Mouse (Mus musculus) liver (tissue): ENCODE measurements at regions not wholly inside any gene's neighbourhood (a gene's known extent, or its start where the extent isn't known, plus 50 kb on each side); places are given as distances from the start of the nearest gene placed in this dataset.
A peak's percentile ranks its signal among the peaks of the same experiment; 100 is the strongest.

Experiments used
- DNase-seq: peaks from one replicate; pipeline ENCODE4 v3.0.0-alpha.2; 2020; ENCODE audit warnings: mixed read lengths

GRCm38 (mm10) chr10:17284858-17285257 is 438.2 kb upstream of the Cited2 start:
- no peak for DNase-seq

DNA sequence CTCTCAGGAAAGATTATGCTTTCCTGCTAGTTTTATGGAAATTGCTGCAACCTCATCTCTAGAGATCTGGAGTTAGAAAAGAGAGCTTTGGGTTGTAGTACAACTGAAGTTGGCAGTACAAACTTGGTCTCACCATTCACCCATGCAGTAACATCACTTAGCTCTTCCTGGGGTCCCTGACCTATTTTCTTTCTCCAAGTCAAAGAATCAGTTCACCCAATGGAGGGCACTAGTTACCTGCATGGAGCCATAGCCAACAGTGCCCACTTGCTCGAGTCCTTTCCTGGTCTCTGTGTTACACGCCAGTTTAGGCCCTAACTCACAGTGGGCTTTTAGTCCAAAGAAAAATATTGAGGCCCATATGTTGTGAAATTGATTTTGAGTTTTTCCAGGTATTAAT is 435.9 kb upstream of the Cited2 start:
- no peak for DNase-seq

- no peak for DNase-seq
These were observed 434.8 kb upstream of the Cited2 start for GRCm38 (mm10) chr10:17288231-17288630.

GRCm38 (mm10) chr10:17292331-17292730 is 430.7 kb upstream of the Cited2 start:
- DNase-seq: no peak

DNA sequence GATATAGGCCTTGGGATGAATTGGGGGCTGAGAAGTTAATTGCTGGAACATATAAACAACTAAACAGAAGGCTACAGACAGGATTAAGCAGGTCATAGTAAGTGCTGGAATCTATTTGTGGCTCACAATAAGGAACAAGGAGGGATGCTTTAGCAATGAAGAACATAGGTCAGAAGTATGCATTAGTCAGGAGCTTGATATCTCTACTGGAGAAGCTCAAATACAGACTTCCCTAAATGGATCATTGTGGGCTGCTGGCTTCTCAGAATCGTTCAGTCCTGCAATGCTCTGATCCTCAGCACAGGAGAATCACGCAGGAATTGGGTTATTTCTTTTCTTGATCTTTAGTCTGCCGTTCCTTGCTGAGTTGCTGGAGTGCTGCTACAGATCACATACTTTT is 428.6 kb upstream of the Cited2 start:
- DNase-seq: no peak

- DNase-seq: no peak
These were observed 427.9 kb upstream of the Cited2 start for GRCm38 (mm10) chr10:17295157-17295556.

- DNase-seq: no peak
These were observed 423.4 kb upstream of the Cited2 start for GRCm38 (mm10) chr10:17299600-17299999.

DNA sequence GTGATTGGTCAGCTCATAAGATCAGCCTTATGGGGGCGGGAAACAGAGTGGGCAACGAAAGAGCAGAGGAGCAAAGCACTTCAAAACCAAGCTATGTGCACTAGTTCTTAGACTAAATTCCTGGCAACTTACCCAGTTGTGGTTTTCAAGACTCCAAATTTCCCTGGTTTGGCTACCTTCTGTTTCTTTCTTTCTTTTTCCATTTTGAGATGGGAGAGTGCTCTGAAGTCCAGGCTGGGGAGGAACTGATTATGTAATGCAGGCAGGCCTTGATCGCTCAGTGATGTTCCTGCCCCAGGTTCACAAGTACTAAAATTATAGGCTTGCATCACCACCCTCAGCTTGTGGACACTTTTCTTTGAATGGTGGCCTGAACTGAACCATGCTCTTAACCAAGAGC is 396.3 kb upstream of the Cited2 start:
- DNase-seq: no peak

GRCm38 (mm10) chr10:17330904-17331606 is 392.0 kb upstream of the Cited2 start:
- DNase-seq: no peak

- peak; percentile 13 for DNase-seq
These were observed 391.4 kb upstream of the Cited2 start for GRCm38 (mm10) chr10:17331607-17332008.

- peak; percentile 55 for DNase-seq
These were observed 390.8 kb upstream of the Cited2 start for GRCm38 (mm10) chr10:17332025-17332767.

DNA sequence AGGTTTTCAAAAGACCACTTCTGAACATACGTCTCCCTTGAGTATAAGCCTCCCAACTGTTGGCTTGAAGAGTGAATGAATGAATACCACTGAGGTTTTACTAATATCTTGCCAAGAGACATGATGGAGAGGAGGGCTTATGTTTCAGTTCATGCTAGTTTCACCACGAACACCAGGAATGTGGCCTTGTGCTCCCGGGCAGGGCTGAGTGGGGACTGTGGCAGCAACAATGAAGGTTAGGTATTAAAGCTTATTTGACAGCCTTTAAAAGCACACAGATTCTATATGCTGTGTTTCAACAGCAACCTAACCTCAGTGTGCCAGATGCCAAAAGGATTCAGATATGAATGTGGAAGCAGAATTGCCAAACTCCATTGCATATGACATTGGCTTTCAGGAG is 390.0 kb upstream of the Cited2 start:
- no peak for DNase-seq

- DNase-seq: no peak
These were observed 389.3 kb upstream of the Cited2 start for GRCm38 (mm10) chr10:17333676-17334075.

- no peak for DNase-seq
These were observed 385.8 kb upstream of the Cited2 start for GRCm38 (mm10) chr10:17337217-17337616.

- no peak for DNase-seq
These were observed 379.2 kb upstream of the Cited2 start for GRCm38 (mm10) chr10:17343829-17344228.

- no peak for DNase-seq
These were observed 370.6 kb upstream of the Cited2 start for GRCm38 (mm10) chr10:17352202-17352994.

- no peak for DNase-seq
These were observed 367.5 kb upstream of the Cited2 start for GRCm38 (mm10) chr10:17355476-17355875.

GRCm38 (mm10) chr10:17356041-17356440 is 367.0 kb upstream of the Cited2 start:
- no peak for DNase-seq

DNA sequence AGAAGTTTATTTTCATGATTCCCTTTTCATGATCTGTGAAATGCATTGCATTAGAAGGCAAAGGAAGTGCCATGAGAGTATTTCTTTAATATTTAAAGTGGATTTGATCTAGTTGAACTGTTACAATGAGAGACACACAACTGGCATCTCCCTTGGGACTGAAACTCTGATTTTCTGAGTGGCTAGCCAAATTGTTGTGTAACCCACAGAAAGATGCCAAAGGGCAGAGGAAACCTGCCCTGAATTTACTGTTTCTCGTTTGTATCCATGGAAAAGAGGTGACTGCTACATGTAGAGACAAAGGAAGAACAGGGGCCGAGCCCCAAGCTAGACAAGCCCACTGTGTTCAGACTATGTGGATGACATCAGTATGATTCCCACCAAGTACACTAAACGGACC is 360.4 kb upstream of the Cited2 start:
- no peak for DNase-seq

DNA sequence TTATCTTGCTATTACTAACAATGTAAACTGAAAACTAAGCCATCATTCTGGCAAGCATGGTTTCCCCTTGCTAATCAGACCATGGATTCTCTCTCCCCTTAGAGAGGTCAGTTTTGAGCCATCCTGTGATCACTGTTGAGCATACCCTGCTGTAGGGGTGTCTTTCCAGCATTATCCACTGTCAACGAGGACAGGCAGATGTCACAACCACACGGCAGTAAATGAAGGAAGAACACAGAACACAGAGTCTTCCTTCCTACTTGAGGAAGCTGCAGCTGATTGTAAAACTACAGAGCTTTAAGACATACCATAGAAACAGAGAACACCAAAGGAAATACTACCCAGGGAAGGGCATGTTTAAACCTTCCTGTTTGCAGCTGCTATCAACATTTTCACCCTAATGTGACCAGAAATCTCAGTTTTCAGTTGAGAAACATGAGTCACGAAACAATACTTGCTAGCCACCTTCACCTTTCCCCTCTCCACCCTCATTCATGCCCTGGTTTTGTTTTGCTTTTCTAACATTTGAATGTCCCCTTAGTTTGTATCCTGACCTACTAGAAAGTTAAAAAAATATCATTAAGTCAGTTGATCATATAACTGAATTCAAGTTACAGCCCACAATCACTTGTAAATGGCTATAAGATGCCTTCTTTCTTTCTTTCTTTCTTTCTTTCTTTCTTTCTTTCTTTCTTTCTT is 356.8 kb upstream of the Cited2 start:
- no peak for DNase-seq

DNA sequence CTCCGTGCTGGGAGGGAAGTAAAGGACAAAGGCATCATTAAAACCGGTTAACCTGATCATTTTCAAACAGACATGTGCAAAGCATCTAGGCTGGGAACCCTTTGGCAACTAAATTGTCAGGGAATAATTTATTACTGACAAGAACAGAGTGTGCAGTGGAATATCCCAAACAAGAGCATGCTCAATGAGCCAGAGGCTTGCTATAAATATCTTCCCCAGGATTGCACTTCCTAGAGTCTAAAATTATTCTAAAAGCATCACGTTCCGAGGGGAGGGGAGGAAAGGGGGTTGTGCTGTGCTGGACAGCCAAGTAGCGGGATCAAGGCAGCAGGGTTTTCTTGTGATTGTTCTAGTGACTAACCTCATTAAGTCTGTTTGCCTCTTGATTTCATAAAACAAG is 356.0 kb upstream of the Cited2 start:
- DNase-seq: no peak

DNA sequence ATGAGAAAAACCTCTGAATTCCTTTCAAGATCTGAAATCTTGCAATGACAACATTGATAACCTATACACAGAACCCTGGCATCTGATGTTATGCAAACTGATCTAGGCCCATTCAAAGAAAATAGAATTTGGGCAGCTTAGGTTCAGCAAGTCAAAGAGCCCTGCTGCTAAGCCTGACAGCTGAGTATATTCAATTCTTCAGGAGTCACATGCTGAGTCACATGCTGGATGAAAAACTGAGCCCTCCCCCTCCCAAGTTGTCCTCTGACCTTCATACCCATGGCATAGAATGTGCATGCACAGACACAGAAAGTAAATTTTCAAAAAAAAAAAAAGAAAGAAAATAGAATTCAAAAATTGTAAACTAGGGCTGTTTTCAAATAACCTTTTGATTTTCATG is 355.6 kb upstream of the Cited2 start:
- no peak for DNase-seq

- DNase-seq: no peak
These were observed 354.4 kb upstream of the Cited2 start for GRCm38 (mm10) chr10:17368636-17369035.
